Mouse (Mus musculus) MEL-GATA-1-ER (cell line): ENCODE results near the gene Lrit3.
A peak's percentile ranks its signal among the peaks of the same experiment; 100 is the strongest.
"Not testable (repeated sequence)": the region's sequence is repeated elsewhere in the genome, so short reads cannot be mapped to it uniquely, and the experiment has no call there.

Source experiments
- DNase-seq: peaks from one replicate; pipeline ENCODE4 v3.0.0-alpha.2; 2012; ENCODE audit warnings: low read depth; ENCODE audit errors: extremely low read depth

The Lrit3 gene

GRCm38 (mm10) chr3:129781435-129781834 is 22.4 kb downstream of the Lrit3 start:
- no peak for DNase-seq

GRCm38 (mm10) chr3:129771210-129771609 is 32.6 kb downstream of the Lrit3 start:
- DNase-seq, result no peak

DNA sequence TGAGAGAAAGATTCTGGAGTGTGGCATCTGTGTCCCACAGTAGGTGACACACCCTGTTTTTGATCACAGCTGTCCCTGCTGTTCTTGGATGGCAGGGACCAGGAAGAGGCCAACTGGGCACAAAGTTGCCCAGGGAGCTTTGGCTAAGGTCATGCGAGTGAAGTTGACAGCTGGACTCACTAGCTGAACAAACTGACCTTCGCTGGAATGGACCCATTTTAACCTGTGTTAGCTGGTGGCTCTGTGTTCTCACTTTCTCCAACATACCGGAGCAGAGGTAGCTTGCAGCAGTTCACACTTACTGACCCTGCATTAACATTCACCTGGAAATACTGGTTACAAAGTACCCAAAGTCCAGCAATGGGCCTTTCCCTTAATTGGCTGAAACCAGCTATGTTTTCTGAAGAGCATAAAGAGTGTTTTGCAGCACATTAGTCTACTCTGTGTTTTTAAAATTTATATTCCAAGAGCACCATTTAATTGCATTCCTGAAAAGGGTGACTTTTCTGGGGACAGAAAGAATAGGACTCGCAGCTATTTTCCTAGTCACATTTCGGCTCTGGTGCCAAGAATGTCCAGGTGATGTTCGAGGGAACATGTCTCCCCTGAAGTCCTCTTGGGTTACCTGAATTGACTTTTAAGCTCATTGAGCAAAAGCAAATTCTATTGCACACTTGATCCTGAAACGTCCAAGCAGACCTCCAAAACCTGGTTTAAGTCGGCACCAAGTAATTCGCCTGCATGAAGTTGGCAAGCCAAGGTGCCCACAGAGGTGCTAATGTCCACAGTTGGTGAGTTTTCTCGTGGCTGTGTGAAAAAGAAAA is 36.6 kb downstream of the Lrit3 start:
- DNase-seq, result no peak

- DNase-seq, result no peak
These were observed 37.7 kb downstream of the Lrit3 start for GRCm38 (mm10) chr3:129766106-129766505.

DNA sequence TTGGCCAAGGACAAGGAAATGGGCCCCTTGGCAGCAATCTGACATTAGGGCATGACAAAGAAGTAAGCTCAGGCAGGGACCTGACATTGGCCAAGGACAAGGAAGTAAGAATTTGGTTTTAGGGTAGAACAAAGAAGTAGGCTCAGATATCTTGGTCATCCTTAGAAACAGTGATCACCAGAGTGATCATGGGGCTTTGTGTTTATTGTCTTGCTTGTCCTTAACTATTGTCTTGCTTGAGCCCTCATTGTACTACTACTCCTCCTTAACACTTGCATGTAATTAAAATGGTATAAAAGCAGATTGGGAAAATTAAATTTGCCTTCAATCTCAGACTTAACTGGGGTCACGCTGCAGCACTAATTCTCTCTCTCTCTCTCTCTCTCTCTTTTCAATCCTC is 46.2 kb downstream of the Lrit3 start:
- DNase-seq, result not testable (repeated sequence)

DNA sequence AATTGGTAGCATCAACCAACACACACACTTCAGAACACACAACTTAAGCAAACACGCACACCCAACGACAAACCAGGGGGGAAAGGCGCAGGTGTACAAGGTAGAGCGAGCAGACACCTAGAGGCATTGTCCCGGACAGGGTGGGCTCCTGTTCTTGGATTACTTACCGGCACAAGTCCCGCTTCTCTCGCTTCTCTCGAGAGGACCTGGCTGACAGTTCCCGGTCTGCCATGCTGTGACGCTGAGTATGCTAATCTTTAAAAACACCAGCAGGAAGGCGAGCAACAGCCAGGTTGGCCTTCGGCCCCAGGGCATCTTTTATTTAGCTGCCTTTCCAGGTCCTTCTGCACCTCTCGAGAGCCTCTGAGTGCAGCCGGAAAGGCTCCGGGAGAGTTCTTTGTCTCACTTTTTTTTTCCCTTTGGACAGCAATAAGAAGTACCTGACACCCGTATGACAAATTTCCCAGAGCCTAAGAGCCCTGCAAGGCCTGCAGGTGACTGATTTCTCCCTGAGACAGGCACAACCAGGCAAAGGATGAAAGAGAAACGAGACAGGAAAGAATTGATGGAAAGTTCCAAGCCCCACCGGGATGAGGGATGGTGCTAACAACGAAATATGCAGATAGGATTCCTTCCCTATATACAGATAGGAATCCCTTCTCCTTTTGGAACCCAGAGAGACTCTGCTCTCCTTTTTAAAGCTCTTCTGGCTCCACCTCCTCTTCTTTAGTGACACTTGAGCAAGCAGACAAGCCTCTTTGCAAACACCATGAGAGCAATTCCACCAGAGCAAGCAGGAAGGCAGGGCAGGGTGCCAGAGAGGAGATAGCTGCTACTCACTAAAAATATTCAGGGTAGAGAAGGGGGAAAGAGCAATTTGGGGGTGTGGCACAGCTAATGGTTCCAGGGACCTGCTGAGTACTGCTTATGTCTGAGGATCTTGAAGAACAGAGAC is 48.9 kb downstream of the Lrit3 start, which contains the start of gene Egf:
Egf (minus strand) TSS at position 667 of the 955 bp plus-strand sequence.
- no peak for DNase-seq

DNA sequence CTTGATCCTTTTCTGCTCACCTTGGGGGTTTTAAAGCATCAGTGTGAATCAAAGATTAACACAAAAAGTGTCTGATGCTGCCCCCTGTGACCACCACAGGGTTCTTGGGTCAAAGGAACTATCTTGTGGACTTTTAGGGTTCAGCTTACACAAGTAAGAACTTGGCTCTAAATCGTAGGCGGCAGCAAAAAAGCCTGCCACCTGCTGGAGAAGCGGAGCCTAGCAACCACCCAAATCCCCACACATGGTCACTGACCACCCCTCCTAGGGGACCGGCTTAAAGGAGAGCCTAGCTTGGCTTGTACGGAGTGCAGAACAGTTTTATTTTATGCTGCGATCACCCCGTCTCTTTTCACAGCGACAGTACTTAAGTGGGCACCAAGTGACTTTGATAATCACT is 59.0 kb downstream of the Lrit3 start:
- DNase-seq, result peak; percentile 49

DNA sequence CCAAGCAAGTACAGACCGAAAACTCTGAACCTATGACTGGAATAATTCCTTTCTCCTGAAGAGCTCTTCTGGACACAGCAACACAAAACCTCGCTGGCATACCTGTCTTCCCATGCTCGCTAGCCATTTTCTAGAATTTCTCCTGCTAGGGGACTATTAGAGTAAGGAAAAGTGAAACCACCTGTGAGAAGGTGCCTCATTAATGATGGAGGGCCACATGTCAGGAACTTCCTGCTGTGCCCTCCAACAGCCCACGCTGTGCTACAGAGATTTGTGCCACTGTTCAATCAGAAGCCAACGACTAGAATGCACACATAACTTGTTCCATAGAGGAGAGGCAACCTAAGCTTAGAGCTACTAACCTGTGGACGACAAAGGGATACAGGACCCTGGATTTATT is 61.0 kb downstream of the Lrit3 start:
- no peak for DNase-seq

- DNase-seq, result no peak
These were observed 65.3 kb downstream of the Lrit3 start for GRCm38 (mm10) chr3:129738291-129739183.
